Mouse (Mus musculus): ENCODE data around the gene Aicda. TPM values are rescaled to one million over a fixed set of nuclear protein-coding genes. Genes with fewer than 3 reads are reported as not detected.

Aicda gene
- polyA plus RNA-seq, 1 experiment from 2014 or later = 0.13 TPM

- 81% methylated on average over 7 of the region's 7 CpGs for WGBS
- Histone ChIP-seq H3K9me3 (ENCODE audit: control insufficient read depth, low read length) (no peaks in the 10 kb centered on the region), H3K27ac (replicated peaks; ENCODE audit: low read depth, low read length) (no peak overlapping the region), H3K4me3 (ENCODE audit: low read depth, low read length) (no peak overlapping the region), H3K27me3 (replicated peaks; ENCODE audit: control insufficient read depth, insufficient read depth, low read length) (no peaks in the 10 kb centered on the region), H3K4me1 (ENCODE audit: control insufficient read depth, insufficient read depth, low read length) (no peaks in the 10 kb centered on the region), H3K36me3 (ENCODE audit: control insufficient read depth, insufficient read depth, low read length) (no peaks in the 10 kb centered on the region), H3K9ac (ENCODE audit: low read depth, low read length) (no peak overlapping the region), H3K4me2 (ENCODE audit: low read depth, low read length) (no peak overlapping the region)
- ATAC-seq (ENCODE audit: low read depth) (no peak), DNase-seq (ENCODE audit: low spot score) (no peak)
Observed at GRCm38 (mm10) chr6:122600066-122600646, 46.6 kb downstream of the Aicda start.

DNA sequence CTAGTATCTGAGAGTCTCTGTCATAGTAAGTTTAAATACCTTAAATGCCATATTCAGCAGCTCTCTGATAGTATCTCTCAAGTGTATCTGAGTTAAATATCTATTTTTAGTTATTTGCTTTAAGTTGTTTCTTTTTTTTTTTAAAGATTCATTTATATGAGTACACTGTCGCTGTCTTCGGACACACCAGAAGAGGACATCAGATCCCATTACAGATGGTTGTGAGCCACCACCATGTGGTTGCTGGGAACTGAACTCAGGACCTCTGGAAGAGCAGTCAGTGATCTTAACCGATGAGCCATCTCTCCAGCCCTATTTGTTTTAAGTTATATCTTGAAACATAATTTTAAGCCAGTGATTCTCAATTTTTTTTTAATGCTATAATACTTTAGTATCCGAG is 47.4 kb downstream of the Aicda start:
- no peak overlapping the region for H3K4me2 ChIP-seq (ENCODE audit: low read depth, low read length)
- H3K36me3 ChIP-seq (ENCODE audit: control insufficient read depth, insufficient read depth, low read length) = no peaks in the 10 kb centered on the region
- no peaks in the 10 kb centered on the region for H3K4me1 ChIP-seq (ENCODE audit: control insufficient read depth, insufficient read depth, low read length)
- no peak for DNase-seq (ENCODE audit: low spot score)
- WGBS = 85% methylated on average over 4 of the region's 4 CpGs
- no peak overlapping the region for H3K9ac ChIP-seq (ENCODE audit: low read depth, low read length)
- no peaks in the 10 kb centered on the region for H3K27me3 ChIP-seq (replicated peaks; ENCODE audit: control insufficient read depth, insufficient read depth, low read length)
- no peak overlapping the region for H3K4me3 ChIP-seq (ENCODE audit: low read depth, low read length)
- no peak for ATAC-seq (ENCODE audit: low read depth)
- H3K9me3 ChIP-seq (ENCODE audit: control insufficient read depth, low read length) = no peaks in the 10 kb centered on the region
- H3K27ac ChIP-seq (replicated peaks; ENCODE audit: low read depth, low read length) = no peak overlapping the region

- H3K27me3 ChIP-seq (replicated peaks; ENCODE audit: control insufficient read depth, insufficient read depth, low read length) = no peaks in the 10 kb centered on the region
- no peaks in the 10 kb centered on the region for H3K9me3 ChIP-seq (ENCODE audit: control insufficient read depth, low read length)
- WGBS = 82% methylated on average over 3 of the region's 3 CpGs
- no peak overlapping the region for H3K9ac ChIP-seq (ENCODE audit: low read depth, low read length)
- peak overlapping the region; percentile 42 for H3K4me3 ChIP-seq (ENCODE audit: low read depth, low read length)
- no peaks in the 10 kb centered on the region for H3K36me3 ChIP-seq (ENCODE audit: control insufficient read depth, insufficient read depth, low read length)
- H3K4me2 ChIP-seq (ENCODE audit: low read depth, low read length) = peak overlapping the region; percentile 65
- no peak overlapping the region for H3K27ac ChIP-seq (replicated peaks; ENCODE audit: low read depth, low read length)
- DNase-seq (ENCODE audit: low spot score) = no peak
- no peaks in the 10 kb centered on the region for H3K4me1 ChIP-seq (ENCODE audit: control insufficient read depth, insufficient read depth, low read length)
- ATAC-seq (ENCODE audit: low read depth) = no peak
Observed at GRCm38 (mm10) chr6:122601615-122602014, 48.0 kb downstream of the Aicda start.

DNA sequence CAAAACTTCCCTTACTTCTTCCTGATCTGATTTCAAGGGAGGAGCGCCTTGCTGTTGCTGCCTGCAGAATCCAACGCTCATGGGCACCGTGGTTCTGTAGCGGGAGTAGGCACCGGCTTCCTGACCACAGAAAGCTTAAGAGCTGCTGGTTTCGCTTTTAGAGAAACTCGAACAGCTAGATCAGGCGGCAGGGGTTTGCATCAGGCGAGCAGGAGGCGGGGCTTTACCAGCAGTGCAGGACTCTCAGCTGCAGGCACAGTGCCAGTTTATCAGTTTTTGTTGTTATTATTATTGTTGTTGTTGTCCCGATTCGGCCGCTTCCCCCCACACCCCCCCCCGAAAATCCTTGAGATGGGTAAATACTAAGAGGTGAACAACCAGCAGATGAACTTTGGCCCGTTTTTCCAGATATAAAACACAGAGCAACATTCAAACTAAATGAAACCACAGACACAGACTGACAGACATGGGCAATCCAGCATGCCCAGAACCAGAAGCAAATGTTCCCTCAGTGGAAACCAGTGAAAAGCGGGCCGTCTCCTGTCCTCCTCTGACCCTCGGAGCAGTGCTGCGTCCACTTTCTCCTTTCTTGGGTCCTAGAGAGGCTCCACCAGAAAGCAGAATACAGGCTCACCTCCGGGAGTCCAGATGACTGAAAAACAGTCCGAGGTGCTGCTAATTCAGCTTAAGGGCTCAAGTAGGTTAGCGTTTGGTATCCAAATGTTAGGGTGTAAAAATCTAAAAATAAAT is 48.8 kb downstream of the Aicda start, which contains the start of gene Apobec1:
Apobec1 (minus strand) TSS at position 203 of the 750 bp plus-strand sequence.
- peak within 1 kb of the TSS; percentile 67; the same call in 1 of the 2 replicates for H3K27ac ChIP-seq (replicated peaks; ENCODE audit: low read depth, low read length)
- peak; percentile 93 for DNase-seq (ENCODE audit: low spot score)
- no peaks in the 10 kb centered on the region for H3K4me1 ChIP-seq (ENCODE audit: control insufficient read depth, insufficient read depth, low read length)
- ATAC-seq (ENCODE audit: low read depth) = peak; percentile 74
- H3K4me3 ChIP-seq (ENCODE audit: low read depth, low read length) = peak within 1 kb of the TSS; percentile 42
- peak within 1 kb of the TSS; percentile 65 for H3K4me2 ChIP-seq (ENCODE audit: low read depth, low read length)
- H3K9ac ChIP-seq (ENCODE audit: low read depth, low read length) = peak within 1 kb of the TSS; percentile 55
- H3K27me3 ChIP-seq (replicated peaks; ENCODE audit: control insufficient read depth, insufficient read depth, low read length) = no peaks in the 10 kb centered on the region
- H3K9me3 ChIP-seq (ENCODE audit: control insufficient read depth, low read length) = no peaks in the 10 kb centered on the region
- WGBS = 5% methylated on average over 22 of the region's 22 CpGs
- H3K36me3 ChIP-seq (ENCODE audit: control insufficient read depth, insufficient read depth, low read length) = no peaks in the 10 kb centered on the region

- H3K27ac ChIP-seq (replicated peaks; ENCODE audit: low read depth, low read length) = no peak overlapping the region
- no peak for ATAC-seq (ENCODE audit: low read depth)
Observed at GRCm38 (mm10) chr6:122602992-122603322, 49.4 kb downstream of the Aicda start.

GRCm38 (mm10) chr6:122604260-122604659 is 50.7 kb downstream of the Aicda start:
- no peak overlapping the region for H3K4me3 ChIP-seq (ENCODE audit: low read depth, low read length)
- ATAC-seq (ENCODE audit: low read depth) (no peak), DNase-seq (ENCODE audit: low spot score) (no peak)
- H3K27ac ChIP-seq (replicated peaks; ENCODE audit: low read depth, low read length) = no peak overlapping the region
- no peaks in the 10 kb centered on the region for H3K27me3 ChIP-seq (replicated peaks; ENCODE audit: control insufficient read depth, insufficient read depth, low read length)
- no peak overlapping the region for H3K4me2 ChIP-seq (ENCODE audit: low read depth, low read length)
- H3K4me1 ChIP-seq (ENCODE audit: control insufficient read depth, insufficient read depth, low read length) = no peaks in the 10 kb centered on the region
- H3K9me3 ChIP-seq (ENCODE audit: control insufficient read depth, low read length) = no peaks in the 10 kb centered on the region
- H3K36me3 ChIP-seq (ENCODE audit: control insufficient read depth, insufficient read depth, low read length) = no peaks in the 10 kb centered on the region
- H3K9ac ChIP-seq (ENCODE audit: low read depth, low read length) = no peak overlapping the region

More at GRCm38 (mm10) chr6:122602992-122603322, 49.4 kb downstream of the Aicda start:
- 20% methylated on average over 1 of the region's 1 CpGs for WGBS
- Histone ChIP-seq H3K9ac (ENCODE audit: low read depth, low read length) (no peak overlapping the region), H3K4me3 (ENCODE audit: low read depth, low read length) (peak overlapping the region; percentile 42), H3K9me3 (ENCODE audit: control insufficient read depth, low read length) (no peaks in the 10 kb centered on the region), H3K4me2 (ENCODE audit: low read depth, low read length) (peak overlapping the region; percentile 65), H3K36me3 (ENCODE audit: control insufficient read depth, insufficient read depth, low read length) (no peaks in the 10 kb centered on the region), H3K4me1 (ENCODE audit: control insufficient read depth, insufficient read depth, low read length) (no peaks in the 10 kb centered on the region), H3K27me3 (replicated peaks; ENCODE audit: control insufficient read depth, insufficient read depth, low read length) (no peaks in the 10 kb centered on the region)
- peak; percentile 43 for DNase-seq (ENCODE audit: low spot score)

DNA sequence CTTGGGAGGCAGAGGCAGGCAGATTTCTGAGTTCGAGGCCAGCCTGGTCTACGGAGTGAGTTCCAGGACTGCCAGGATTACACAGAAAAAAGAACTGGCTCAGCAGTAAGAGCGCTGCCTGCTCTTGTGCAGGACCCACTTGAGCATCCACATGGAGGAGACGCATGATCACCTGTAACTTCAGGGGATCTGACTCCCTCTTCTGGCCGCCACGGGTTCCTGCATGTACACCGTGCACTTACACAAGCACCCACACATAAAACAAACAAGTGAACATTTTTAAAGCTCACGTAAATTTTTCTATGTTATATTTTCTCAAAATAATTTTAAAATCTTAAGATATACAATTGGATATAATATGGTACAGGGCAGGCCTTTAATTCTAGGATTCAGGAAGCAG is 51.9 kb downstream of the Aicda start:
- Histone ChIP-seq H3K9me3 (ENCODE audit: control insufficient read depth, low read length) (no peaks in the 10 kb centered on the region), H3K4me1 (ENCODE audit: control insufficient read depth, insufficient read depth, low read length) (no peaks in the 10 kb centered on the region), H3K4me2 (ENCODE audit: low read depth, low read length) (no peak overlapping the region), H3K36me3 (ENCODE audit: control insufficient read depth, insufficient read depth, low read length) (no peaks in the 10 kb centered on the region), H3K27ac (replicated peaks; ENCODE audit: low read depth, low read length) (no peak overlapping the region), H3K4me3 (ENCODE audit: low read depth, low read length) (no peak overlapping the region), H3K9ac (ENCODE audit: low read depth, low read length) (no peak overlapping the region), H3K27me3 (replicated peaks; ENCODE audit: control insufficient read depth, insufficient read depth, low read length) (no peaks in the 10 kb centered on the region)
- ATAC-seq (ENCODE audit: low read depth) = no peak
- 94% methylated on average over 8 of the region's 8 CpGs for WGBS
- no peak for DNase-seq (ENCODE audit: low spot score)

- no peak for ATAC-seq (ENCODE audit: low read depth)
- no peak for DNase-seq (ENCODE audit: low spot score)
Observed at GRCm38 (mm10) chr6:122606661-122607060, 53.1 kb downstream of the Aicda start.

GRCm38 (mm10) chr6:122607700-122608099 is 54.1 kb downstream of the Aicda start:
- Histone ChIP-seq H3K4me2 (ENCODE audit: low read depth, low read length) (no peak overlapping the region), H3K4me3 (ENCODE audit: low read depth, low read length) (no peak overlapping the region), H3K36me3 (ENCODE audit: control insufficient read depth, insufficient read depth, low read length) (no peaks in the 10 kb centered on the region), H3K9me3 (ENCODE audit: control insufficient read depth, low read length) (no peaks in the 10 kb centered on the region), H3K4me1 (ENCODE audit: control insufficient read depth, insufficient read depth, low read length) (no peaks in the 10 kb centered on the region), H3K9ac (ENCODE audit: low read depth, low read length) (no peak overlapping the region), H3K27me3 (replicated peaks; ENCODE audit: control insufficient read depth, insufficient read depth, low read length) (no peaks in the 10 kb centered on the region), H3K27ac (replicated peaks; ENCODE audit: low read depth, low read length) (no peak overlapping the region)
- DNase-seq (ENCODE audit: low spot score) = no peak
- WGBS = 93% methylated on average over 11 of the region's 12 CpGs
- ATAC-seq (ENCODE audit: low read depth) = no peak

More at GRCm38 (mm10) chr6:122606661-122607060, 53.1 kb downstream of the Aicda start:
- Histone ChIP-seq H3K9ac (ENCODE audit: low read depth, low read length) (no peak overlapping the region), H3K36me3 (ENCODE audit: control insufficient read depth, insufficient read depth, low read length) (no peaks in the 10 kb centered on the region), H3K27ac (replicated peaks; ENCODE audit: low read depth, low read length) (no peak overlapping the region), H3K4me1 (ENCODE audit: control insufficient read depth, insufficient read depth, low read length) (no peaks in the 10 kb centered on the region), H3K4me2 (ENCODE audit: low read depth, low read length) (no peak overlapping the region), H3K4me3 (ENCODE audit: low read depth, low read length) (no peak overlapping the region), H3K9me3 (ENCODE audit: control insufficient read depth, low read length) (no peaks in the 10 kb centered on the region), H3K27me3 (replicated peaks; ENCODE audit: control insufficient read depth, insufficient read depth, low read length) (no peaks in the 10 kb centered on the region)
- 95% methylated on average over 11 of the region's 11 CpGs for WGBS
